ENCODE assay signal across 8 mouse cellular contexts in genomic region chr19:46527632-46528528, GRCm38 (mm10). TPM values are rescaled to one million over a fixed set of nuclear protein-coding genes. Genes with fewer than 3 reads are reported as not detected.
DNase-seq lines count a peak whose midpoint lies in the region; ATAC-seq and TF ChIP-seq lines count a peak whose summit lies in the region.

No protein-coding gene starts in this region.

- H3K9me3 ChIP-seq in ES-E14 (ENCODE audit: control insufficient read depth, insufficient read depth, low read depth, low read length): no peaks in the 10 kb centered on the region
- H3K9me3 ChIP-seq in hindbrain, embryonic 11.5 days (ENCODE audit: control insufficient read depth, low read length): no peaks in the 10 kb centered on the region
- H3K9me3 ChIP-seq in liver, embryonic 16.5 days (replicated peaks; ENCODE audit: control insufficient read depth, low read length): no peaks in the 10 kb centered on the region

- ATAC-seq in frontal cortex, adult (ENCODE audit: low TSS enrichment): 0 out of 2 replicates have a peak, but pooled peaks have one; percentile 0
- no peak for ATAC-seq in hindbrain, embryonic 11.5 days (ENCODE audit: low FRiP score)
- no peak for ATAC-seq in liver, embryonic 16.5 days (ENCODE audit: low read depth)

- in situ Hi-C loops in ES-E14 (cut with MboI; ENCODE audit: low sequenced_read_pairs in 2 of 2, unreplicated experiment in 2 of 2): no loop called here

- H3K27me3 ChIP-seq in hindbrain, embryonic 11.5 days (ENCODE audit: control insufficient read depth, insufficient read depth, low read length): no peaks in the 10 kb centered on the region
- peaks cover 20% of the 10 kb centered on the region for H3K27me3 ChIP-seq in liver, embryonic 16.5 days (ENCODE audit: control insufficient read depth, insufficient read depth, low read depth, low read length)

- H3K9ac ChIP-seq in ES-E14 (ENCODE audit: insufficient read depth, low read depth, low read length, poor library complexity, severe bottlenecking): no peak overlapping the region
- peak overlapping the region; percentile 35; the same call in 1 of the 2 replicates for H3K9ac ChIP-seq in hindbrain, embryonic 11.5 days (ENCODE audit: low read depth, low read length)
- H3K9ac ChIP-seq in liver, embryonic 16.5 days (ENCODE audit: low read depth, low read length): peak overlapping the region; percentile 35; the same call in 1 of the 2 replicates

- no peaks in the 10 kb centered on the region for H3K36me3 ChIP-seq in ES-E14 (ENCODE audit: control insufficient read depth, insufficient read depth, low read length, poor library complexity, severe bottlenecking)
- H3K36me3 ChIP-seq in hindbrain, embryonic 11.5 days (ENCODE audit: control insufficient read depth, insufficient read depth, low read length): no peaks in the 10 kb centered on the region
- no peaks in the 10 kb centered on the region for H3K36me3 ChIP-seq in liver, embryonic 16.5 days (ENCODE audit: control insufficient read depth, insufficient read depth)

- WGBS in hindbrain, embryonic 11.5 days: 8% methylated on average over 17 of the region's 17 CpGs
- WGBS in liver, embryonic 16.5 days (ENCODE audit: insufficient replicate concordance): 36% methylated on average over 17 of the region's 17 CpGs

- H3K4me1 ChIP-seq in ES-E14 (ENCODE audit: control insufficient read depth in 2 of 2, insufficient read depth in 2 of 2, low read length in 2 of 2, poor library complexity in 1 of 2): peaks cover 12 to 49% of the 10 kb centered on the region in 2 experiments
- H3K4me1 ChIP-seq in hindbrain, embryonic 11.5 days (replicated peaks; ENCODE audit: control insufficient read depth, insufficient read depth, low read length): peaks cover 61% of the 10 kb centered on the region
- H3K4me1 ChIP-seq in liver, embryonic 16.5 days (ENCODE audit: control insufficient read depth, low read depth, low read length): peaks cover 64% of the 10 kb centered on the region

- peak overlapping the region; percentile 8; the same call in 1 of the 2 replicates for H3K27ac ChIP-seq in ES-E14 (ENCODE audit: insufficient read depth, low read depth, low read length, poor library complexity, severe bottlenecking)
- peak overlapping the region; percentile 89 for H3K27ac ChIP-seq in hindbrain, embryonic 11.5 days (ENCODE audit: low read depth, low read length)
- H3K27ac ChIP-seq in liver, embryonic 16.5 days (ENCODE audit: low read length): no peak overlapping the region

- peak overlapping the region; percentile 1 to 47; a peak in 2 of 4 replicates for H3K4me3 ChIP-seq in ES-E14 (ENCODE audit: insufficient read depth in 1 of 2, low read depth in 1 of 2, low read length in 2 of 2, poor library complexity in 1 of 2, severe bottlenecking in 1 of 2)
- H3K4me3 ChIP-seq in hindbrain, embryonic 11.5 days (ENCODE audit: low read depth, low read length): peak overlapping the region; percentile 16; the same call in 1 of the 2 replicates
- H3K4me3 ChIP-seq in liver, embryonic 16.5 days (ENCODE audit: low read depth, low read length): peak overlapping the region; percentile 23

- no peak for DNase-seq in frontal cortex, adult 2 months (ENCODE audit: extremely low spot score in 1 of 2, low spot score in 1 of 2)
- no peak for DNase-seq in ES-E14 (ENCODE audit: low read depth, low spot score)
- peak; percentile 26 for DNase-seq in hindbrain, embryonic 11.5 days (ENCODE audit: low spot score)
- DNase-seq in thymus, postnatal 4 days: peak; percentile 65
- DNase-seq in T-cell, adult 2 months (ENCODE audit: low spot score): no peak
- no peak for DNase-seq in cerebellum, postnatal 4 days (ENCODE audit: low spot score in 2 of 2)

- peak overlapping the region; percentile 56 for H3K4me2 ChIP-seq in hindbrain, embryonic 11.5 days (replicated peaks; ENCODE audit: low read depth, low read length)
- peak overlapping the region; percentile 67 for H3K4me2 ChIP-seq in liver, embryonic 16.5 days (ENCODE audit: low read depth, low read length)

TF ChIP-seq in ES-E14, 5 proteins besides CTCF, POLR2A, EP300 and RAD21:
- TF ChIP-seq ZNF384 (IDR thresholded peaks at IDR 0.05; ENCODE audit: low read depth, low read length): peak; percentile 63; the same call in 1 of the 2 replicates
- no peak for TF ChIP-seq ZC3H11A (IDR thresholded peaks at IDR 0.05; ENCODE audit: borderline replicate concordance, low read depth, low read length)
- no peak for TF ChIP-seq MAFK (IDR thresholded peaks at IDR 0.05; ENCODE audit: insufficient read depth, low read depth, low read length)
TF ChIP-seq in ES-E14: peak in this region for 1.

RNA-seq across cellular contexts. Expression of gene Trim8, which starts 26.4 kb away (rescaled TPM):
- polyA plus RNA-seq in frontal cortex, adult 2 months (2012; rRNA removed): 58.6 and 60.6 TPM in 2 replicates
- total RNA-seq in ES-E14 (2012; rRNA removed): 26.1 and 33.2 TPM in 2 replicates
- 28.4 and 30.6 TPM in 2 replicates for polyA plus RNA-seq in hindbrain, embryonic 11.5 days (2014; fragmentation: Nextera tagmentation; extraction: Ambion mirVana)
- polyA plus RNA-seq in liver, embryonic 16.5 days (2015; fragmentation: Nextera tagmentation; extraction: Ambion mirVana): 7.7 and 10.5 TPM in 2 replicates

RNA-seq across cellular contexts. Expression of gene Arl3, which starts 45.1 kb away (rescaled TPM):
- polyA plus RNA-seq in frontal cortex, adult 2 months (2012; rRNA removed): 249 and 253 TPM in 2 replicates
- 25.7 and 39.7 TPM in 2 replicates for total RNA-seq in ES-E14 (2012; rRNA removed)
- 145 and 160 TPM in 2 replicates for polyA plus RNA-seq in hindbrain, embryonic 11.5 days (2014; fragmentation: Nextera tagmentation; extraction: Ambion mirVana)
- polyA plus RNA-seq in liver, embryonic 16.5 days (2015; fragmentation: Nextera tagmentation; extraction: Ambion mirVana): 23.6 and 27.1 TPM in 2 replicates

RNA-seq across cellular contexts. Expression of gene Sfxn2, which starts 45.3 kb away (rescaled TPM):
- polyA plus RNA-seq in frontal cortex, adult 2 months (2012; rRNA removed): 6.0 and 7.5 TPM in 2 replicates
- 11.4 TPM in 2 replicates for total RNA-seq in ES-E14 (2012; rRNA removed)
- 9.3 and 11.1 TPM in 2 replicates for polyA plus RNA-seq in hindbrain, embryonic 11.5 days (2014; fragmentation: Nextera tagmentation; extraction: Ambion mirVana)
- 33.4 and 37.6 TPM in 2 replicates for polyA plus RNA-seq in liver, embryonic 16.5 days (2015; fragmentation: Nextera tagmentation; extraction: Ambion mirVana)

Comparison
In these comparisons a context has a peak if more than half of its experiments do, and no peak if none do; other contexts are left out.
1. DNase-seq: peak in hindbrain, embryonic 11.5 days (single experiment) and thymus, postnatal 4 days (single experiment); none in frontal cortex, adult 2 months (0 of 2), ES-E14 (single experiment), T-cell, adult 2 months (single experiment) and cerebellum, postnatal 4 days (0 of 2).
2. Peak in every context shown above with its lines, with median percentiles within 50 percentile points of each other: H3K4me3 ChIP-seq.